Mouse (Mus musculus) adrenal gland, adult 18-20 months (tissue): ENCODE measurements around the gene Paqr5. TPM values are rescaled to one million over a fixed set of nuclear protein-coding genes. Genes with fewer than 3 reads are reported as not detected.
A peak's percentile ranks its signal among the peaks of the same experiment; 100 is the strongest.

Experiments
- DNase-seq, 2 experiments: peaks; one replicate each; pipeline ENCODE4 v3.0.0; 2021 to 2022; ENCODE audit warnings: low spot score in 2 of 2
- total RNA-seq, 2 experiments: library from RNA; stranded (reverse); gene quantifications; 1 replicate in 1 of 2; 2 replicates in 1 of 2; pipeline ENCODE4 v1.2.3; 2021

Gene Paqr5
- total RNA-seq, 2 experiments from 2014 or later = 3.2 to 5.2 TPM

- no peak for DNase-seq
Measured at GRCm38 (mm10) chr9:61911300-61912128, 115.1 kb downstream of the Paqr5 start.

- no peak for DNase-seq
Measured at GRCm38 (mm10) chr9:61910526-61911256, 116.0 kb downstream of the Paqr5 start.

DNA sequence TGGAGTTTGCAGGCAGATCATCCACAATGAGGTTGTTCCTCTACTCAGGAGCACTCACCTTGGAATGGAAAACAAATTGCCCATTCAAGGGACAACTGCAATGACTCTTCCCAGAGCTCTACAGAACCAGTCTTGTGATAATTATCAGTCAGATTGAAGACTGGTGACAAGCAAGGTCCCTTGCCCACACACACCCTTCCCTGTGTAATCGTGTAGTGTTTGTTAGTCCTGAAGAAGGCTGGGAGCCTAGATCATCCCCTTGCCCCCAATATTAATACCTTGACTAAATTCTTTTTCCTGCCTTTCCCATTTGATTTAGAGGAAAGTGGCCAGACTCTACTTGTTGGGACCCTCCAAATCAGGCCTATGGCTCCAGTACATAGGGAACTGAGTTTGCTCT, 117.0 kb downstream of the Paqr5 start:
- no peak for DNase-seq

DNA sequence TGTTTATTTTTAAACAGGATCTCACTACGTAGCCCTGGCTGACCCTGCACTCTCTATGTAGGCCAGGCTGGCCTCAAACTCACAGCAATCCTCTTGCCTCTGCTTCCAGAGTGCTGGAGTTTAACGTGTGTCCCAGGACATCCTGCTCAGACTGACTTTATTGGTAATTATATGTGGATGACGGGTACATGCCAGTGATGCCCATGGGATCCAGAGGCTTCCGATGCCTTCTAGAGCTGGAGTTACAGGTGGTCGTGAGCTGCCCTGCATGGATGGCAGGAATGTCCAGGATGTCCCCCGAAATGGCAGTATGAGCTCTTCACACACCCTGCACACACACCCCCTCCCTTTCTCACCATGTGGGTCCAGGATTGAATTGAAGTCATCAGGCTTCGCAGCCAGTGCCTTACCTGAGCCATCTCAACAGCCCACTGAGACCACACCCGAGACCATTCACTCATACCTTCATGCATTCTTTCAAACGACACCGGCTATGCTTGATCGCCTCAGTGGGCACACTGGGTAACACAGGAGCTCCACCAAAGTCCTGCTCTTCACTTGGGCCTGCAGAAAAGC, 117.7 kb downstream of the Paqr5 start:
- no peak for DNase-seq

- DNase-seq = no peak
Measured at GRCm38 (mm10) chr9:61908341-61908740, 118.3 kb downstream of the Paqr5 start.

DNA sequence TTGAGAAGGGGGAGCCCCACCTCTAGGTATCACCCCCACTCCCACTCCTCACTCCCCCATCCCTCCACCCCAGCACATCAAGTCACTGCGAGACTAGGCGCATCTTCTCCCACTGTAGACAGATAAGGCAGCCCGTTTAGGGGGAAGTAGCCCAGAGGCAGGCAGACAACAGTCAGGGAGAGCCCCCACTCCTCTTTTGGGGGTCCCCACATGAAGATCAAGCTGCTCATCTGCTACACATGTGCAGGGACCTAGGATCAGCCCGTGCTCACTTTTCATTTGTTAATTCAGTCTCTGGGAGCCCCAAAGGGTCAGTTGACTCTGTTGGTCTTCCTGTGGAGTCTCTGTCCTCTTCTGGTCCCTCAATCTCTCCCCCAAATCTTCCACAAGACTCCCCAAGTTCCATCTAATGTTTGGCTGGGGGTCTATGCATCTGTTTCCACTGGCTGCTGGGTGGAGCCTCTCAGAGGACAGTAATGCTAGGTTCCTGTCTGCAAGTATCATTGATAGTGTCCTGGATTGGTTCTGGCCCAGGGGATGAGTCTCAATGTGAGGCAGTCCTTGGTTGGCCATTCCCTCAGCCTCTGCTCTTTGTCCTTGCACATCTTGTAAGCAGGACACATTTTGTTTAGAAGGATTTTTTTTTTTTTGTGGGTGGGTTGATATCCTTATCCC, 118.9 kb downstream of the Paqr5 start:
- DNase-seq = no peak

DNA sequence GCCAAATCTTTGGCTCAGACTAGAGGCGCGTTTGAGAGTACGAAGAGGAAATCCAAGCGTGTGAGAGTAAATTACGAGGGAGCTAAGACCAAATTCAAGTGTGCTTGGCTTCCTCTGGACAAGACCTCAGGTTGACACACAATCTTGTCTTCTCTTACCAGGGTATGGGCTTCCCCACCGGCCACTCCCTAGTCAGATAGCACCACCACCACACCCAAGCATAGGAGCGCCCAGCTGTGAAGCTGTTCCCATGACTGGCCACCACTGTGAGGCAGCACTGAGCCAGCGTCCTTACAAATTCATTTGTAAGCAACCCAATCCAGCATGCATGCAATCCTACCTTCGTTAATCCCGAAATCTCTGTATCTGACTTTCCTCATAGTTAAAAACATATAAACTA, 119.7 kb downstream of the Paqr5 start:
- DNase-seq = peak in 1 of 2 experiments; percentile 55

DNA sequence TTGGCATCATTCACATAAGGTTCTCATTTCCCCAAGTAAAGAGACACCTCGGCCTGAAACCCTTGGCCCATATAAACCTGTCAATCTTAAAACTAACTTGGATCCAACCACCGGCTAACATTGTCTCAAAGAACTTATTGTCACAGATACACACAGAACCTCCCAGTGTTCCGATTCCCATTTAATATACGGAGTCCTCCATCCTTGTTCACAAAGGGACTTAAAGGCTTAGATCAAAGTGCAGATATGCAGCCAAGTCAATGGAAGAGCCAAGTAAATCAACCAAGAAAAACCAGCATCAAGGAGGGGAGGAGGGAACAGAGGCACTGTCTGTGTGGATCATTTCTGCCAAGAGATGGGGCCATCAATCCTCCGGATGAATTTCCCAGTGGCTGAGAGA, 121.1 kb downstream of the Paqr5 start:
- no peak for DNase-seq

GRCm38 (mm10) chr9:61904201-61904600, 122.5 kb downstream of the Paqr5 start:
- DNase-seq = no peak

Other genes with a start within 250 kb of the Paqr5 start
- 1,000 to 10,000 TPM; 2,039 to 2,138 TPM for gene Rplp1, start 112.3 kb downstream of the Paqr5 start, total RNA-seq
- gene Kif23, start 80.1 kb downstream of the Paqr5 start, total RNA-seq = 1 to 10 TPM; 2.2 to 3.0 TPM
- gene Glce, start 95.8 kb upstream of the Paqr5 start, total RNA-seq = 10 to 100 TPM; 23.1 to 43.1 TPM